Mouse (Mus musculus) duodenum, adult 2 months (tissue): ENCODE data around the gene Gp1ba. TPM values are rescaled to one million over a fixed set of nuclear protein-coding genes. Genes with fewer than 3 reads are reported as not detected.

Experiments
- polyA plus RNA-seq: library from polyadenylated mRNA; depleted of rRNA; stranded (reverse); fragments of >200 nt; gene quantifications from 2 replicates; pipeline ENCODE4 v1.2.3, GENCODE M21; 2012; ENCODE audit warnings: low replicate concordance; rRNA removed

Gene Gp1ba
- polyA plus RNA-seq, result 0.05 TPM in 1 of 2 replicates, not detected in the other

GRCm38 (mm10) chr11:70638714-70639278, at the start of gene Gp1ba:
TSS of gene Gp1ba (plus strand) at chr11:70639122.

GRCm38 (mm10) chr11:70615516-70616093, 23.3 kb upstream of the Gp1ba start, which contains the start of gene 4930544D05Rik:
TSS of gene 4930544D05Rik (plus strand) at chr11:70615848.

DNA sequence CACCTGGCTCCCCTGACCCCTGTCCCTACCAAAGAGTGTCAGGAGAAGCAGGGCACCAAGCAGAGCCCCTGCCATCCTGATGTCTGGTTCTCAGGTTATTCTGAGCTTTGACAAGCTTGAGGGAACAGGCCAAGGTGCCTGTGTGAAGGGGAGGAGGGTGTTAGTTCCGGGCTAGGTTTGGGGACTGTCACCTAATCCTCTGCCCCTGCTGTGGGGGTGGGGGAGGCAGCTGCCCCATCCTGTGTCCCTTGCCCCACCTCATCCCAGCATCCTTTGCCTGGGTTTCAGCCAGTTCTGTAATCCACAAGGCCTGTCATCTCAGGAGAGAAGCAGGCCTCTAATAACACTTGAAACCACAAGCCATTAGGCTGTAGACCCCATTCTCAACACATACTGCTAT, 19.8 kb upstream of the Gp1ba start, which contains the start of gene Chrne:
Chrne (minus strand) TSS at position 116 of the 400 bp plus-strand sequence.

DNA sequence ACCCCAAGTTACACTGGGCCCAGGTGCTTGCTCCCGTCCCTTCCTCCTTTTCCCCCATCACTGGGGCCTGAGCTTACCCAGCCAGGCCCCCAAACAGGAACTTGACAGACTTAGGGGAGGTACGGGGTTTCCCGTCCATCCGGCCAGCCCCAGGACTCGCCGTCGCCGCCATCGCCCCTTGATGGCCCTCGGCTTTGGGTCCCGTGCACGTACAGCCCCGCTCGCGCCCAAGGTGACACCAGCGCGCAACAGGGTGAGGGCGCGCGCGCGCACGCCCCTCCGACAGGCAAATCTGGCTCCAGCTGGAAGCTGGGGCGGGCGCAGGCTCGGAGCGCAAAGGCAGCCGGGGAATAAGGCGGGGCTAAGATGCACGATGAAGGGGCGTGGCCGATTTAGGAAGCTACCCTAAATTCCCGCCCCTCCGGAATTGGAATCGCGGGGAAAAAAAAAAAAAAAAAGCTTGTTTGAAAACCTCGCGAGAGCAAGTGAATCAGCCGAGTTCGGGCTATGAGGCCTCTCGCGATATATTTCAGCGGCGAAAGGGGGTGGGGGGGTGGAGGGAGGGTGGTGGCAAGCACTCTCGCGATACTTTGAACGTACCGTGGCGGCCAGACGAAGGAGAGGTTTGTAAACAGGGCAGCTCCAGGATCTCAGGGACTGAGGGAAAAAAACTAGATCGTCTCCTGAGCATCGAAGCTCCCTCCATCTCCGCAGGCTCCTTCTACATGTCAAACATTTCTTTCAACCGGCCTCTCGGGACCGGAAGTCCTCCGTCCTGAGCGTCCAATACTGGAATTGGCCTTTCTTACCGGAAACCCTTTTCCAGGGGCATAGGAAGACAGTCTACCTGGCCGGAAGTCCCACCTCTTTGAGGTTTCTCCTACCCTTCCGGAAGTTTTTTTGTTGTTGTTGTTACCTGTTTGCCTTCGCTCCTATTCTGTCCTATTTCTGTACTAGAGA, 8.0 kb downstream of the Gp1ba start, which contains the start of the genes Rnf167 and Slc25a11:
Rnf167 (plus strand) TSS at position 545 of the 960 bp plus-strand sequence.
Slc25a11 (minus strand) TSS at position 789 of the 960 bp plus-strand sequence.

GRCm38 (mm10) chr11:70654198-70654922, 15.4 kb downstream of the Gp1ba start, which contains the start of gene Pfn1:
TSS of gene Pfn1 (minus strand) at chr11:70654644.

DNA sequence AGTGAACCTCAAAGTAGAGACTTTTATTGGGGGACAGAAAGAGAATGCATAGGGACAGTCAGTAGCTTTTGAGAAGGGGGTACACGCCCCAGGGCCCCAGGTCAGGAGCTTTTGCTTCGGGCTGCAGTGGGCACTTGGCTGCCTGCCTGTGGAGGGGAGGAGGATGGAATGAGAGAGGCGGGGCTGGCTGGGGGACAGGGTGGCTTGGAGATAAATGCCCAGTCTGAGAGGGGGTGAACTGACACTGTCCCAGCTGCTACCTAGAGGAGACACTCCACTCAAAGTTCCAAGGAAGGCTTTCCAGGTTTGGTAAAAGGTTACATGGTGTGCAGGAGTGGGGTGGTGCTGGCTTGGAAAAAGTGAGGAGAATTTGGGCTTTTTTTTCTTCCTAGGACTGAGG, 18.0 kb downstream of the Gp1ba start, which contains the start of gene Eno3:
Eno3 (plus strand) TSS at position 239 of the 400 bp plus-strand sequence.

DNA sequence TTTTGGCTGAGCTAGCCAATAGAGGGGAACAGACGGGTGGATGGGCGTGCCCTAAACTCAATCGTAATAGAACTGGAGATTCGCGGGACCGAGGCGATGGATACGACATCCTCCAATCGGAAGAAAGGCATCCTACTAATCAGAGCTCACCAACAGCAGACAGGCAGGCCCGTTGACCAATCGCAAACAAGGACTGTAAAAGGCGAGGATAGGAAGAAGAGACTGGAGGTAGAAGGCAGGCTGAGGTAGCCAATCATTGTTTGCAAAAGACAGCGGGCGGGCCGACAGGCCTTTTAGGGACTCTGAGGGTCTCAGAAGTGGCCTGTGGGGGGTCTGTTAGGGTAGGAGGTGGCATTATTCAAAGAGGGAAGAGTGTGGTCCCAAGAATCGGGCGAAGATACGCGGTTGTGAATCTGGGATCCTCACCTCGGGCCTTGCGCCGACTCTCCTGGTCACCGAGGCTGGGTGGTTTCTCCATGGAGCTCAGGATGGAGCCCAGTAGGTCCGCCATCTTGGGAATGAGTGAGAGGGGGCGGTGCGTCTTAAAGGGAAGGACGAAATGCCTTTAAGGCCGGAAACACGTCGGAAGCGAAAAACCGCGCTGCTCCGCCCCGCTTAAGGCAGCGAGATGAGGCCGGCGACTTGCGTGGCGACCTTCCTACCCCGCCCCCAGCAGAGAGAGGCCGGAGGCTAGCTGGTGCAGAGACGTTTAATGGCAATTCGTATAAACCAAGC, 30.0 kb downstream of the Gp1ba start, which contains the start of gene Spag7:
Spag7 (minus strand) TSS at position 646 of the 735 bp plus-strand sequence.

DNA sequence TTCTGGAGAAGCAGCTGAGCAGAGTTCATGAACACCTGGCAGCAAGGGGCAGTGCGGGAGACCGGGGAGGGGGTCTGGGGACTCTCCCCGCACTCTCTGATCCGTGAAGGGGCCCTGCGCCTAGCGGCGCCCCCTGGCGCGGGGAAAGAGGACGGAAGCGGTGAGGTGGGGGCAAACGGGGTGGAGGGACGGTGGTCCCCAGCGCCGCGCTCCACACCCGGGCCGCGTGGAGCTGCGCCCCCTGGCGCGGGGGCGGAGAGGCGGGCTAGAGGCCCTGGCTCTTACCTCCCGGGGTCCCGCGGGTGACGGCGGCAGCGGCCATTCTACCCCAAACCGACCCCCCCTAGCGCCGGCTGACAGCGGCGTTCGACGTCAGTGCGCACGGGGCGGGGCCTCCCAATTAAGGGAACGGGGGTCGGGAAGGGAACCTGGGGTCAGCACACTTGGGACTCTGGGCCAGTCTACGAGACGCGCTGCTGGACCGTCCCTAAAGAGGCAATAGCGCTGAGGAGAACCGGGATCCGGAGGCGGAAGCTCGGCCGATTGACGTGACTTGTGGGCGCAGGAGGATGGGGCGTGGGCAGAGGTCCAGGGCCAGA, 48.8 kb downstream of the Gp1ba start, which contains the start of gene Camta2:
Camta2 (minus strand) TSS at position 505 of the 599 bp plus-strand sequence.

Other genes with a start within 250 kb of the Gp1ba start
- 10.6 and 16.6 TPM in 2 replicates for gene Pelp1, start 229.1 kb upstream of the Gp1ba start, polyA plus RNA-seq
- 15.9 and 26.1 TPM in 2 replicates for gene Arrb2, start 206.5 kb upstream of the Gp1ba start, polyA plus RNA-seq
- 11.7 and 19.4 TPM in 2 replicates for gene Med11, start 187.2 kb upstream of the Gp1ba start, polyA plus RNA-seq
- gene Zmynd15, start 179.7 kb upstream of the Gp1ba start, polyA plus RNA-seq, result 4.5 and 7.0 TPM in 2 replicates
- gene Cxcl16, start 179.1 kb upstream of the Gp1ba start, polyA plus RNA-seq, result 19.4 and 41.0 TPM in 2 replicates
- 330 and 792 TPM in 2 replicates for gene Tm4sf5, start 133.9 kb upstream of the Gp1ba start, polyA plus RNA-seq
- 0.18 TPM in 1 of 2 replicates, not detected in the other for gene Vmo1, start 124.5 kb upstream of the Gp1ba start, polyA plus RNA-seq
- 6.6 and 27.0 TPM in 2 replicates for gene Gltpd2, start 119.9 kb upstream of the Gp1ba start, polyA plus RNA-seq
- 220 and 329 TPM in 2 replicates for gene Psmb6, start 113.8 kb upstream of the Gp1ba start, polyA plus RNA-seq
- not detected in 2 replicates for gene Gm40193, start 106.2 kb upstream of the Gp1ba start, polyA plus RNA-seq
- 16.7 and 17.7 TPM in 2 replicates for gene Pld2, start 99.1 kb upstream of the Gp1ba start, polyA plus RNA-seq
- 42.1 and 67.8 TPM in 2 replicates for gene Mink1, start 76.2 kb upstream of the Gp1ba start, polyA plus RNA-seq
- not detected in 2 replicates for gene 4930544D05Rik, start 23.3 kb upstream of the Gp1ba start, polyA plus RNA-seq
- 0.13 TPM in 1 of 2 replicates, not detected in the other for gene Chrne, start 19.9 kb upstream of the Gp1ba start, polyA plus RNA-seq
- 93.4 and 152 TPM in 2 replicates for gene Rnf167, start 8.1 kb downstream of the Gp1ba start, polyA plus RNA-seq
- gene Slc25a11, start 8.4 kb downstream of the Gp1ba start, polyA plus RNA-seq, result 108 and 218 TPM in 2 replicates
- gene Pfn1, start 15.5 kb downstream of the Gp1ba start, polyA plus RNA-seq, result 3,237 and 8,074 TPM in 2 replicates
- 4.4 and 6.7 TPM in 2 replicates for gene Eno3, start 18.1 kb downstream of the Gp1ba start, polyA plus RNA-seq
- 6.5 and 20.4 TPM in 2 replicates for gene Spag7, start 30.3 kb downstream of the Gp1ba start, polyA plus RNA-seq
- 51.1 and 76.0 TPM in 2 replicates for gene Camta2, start 49.0 kb downstream of the Gp1ba start, polyA plus RNA-seq
- 0.59 and 2.1 TPM in 2 replicates for gene Inca1, start 61.0 kb downstream of the Gp1ba start, polyA plus RNA-seq
- 40.9 and 70.4 TPM in 2 replicates for gene Kif1c, start 61.4 kb downstream of the Gp1ba start, polyA plus RNA-seq
- 0.83 and 1.2 TPM in 2 replicates for gene Zfp3, start 125.1 kb downstream of the Gp1ba start, polyA plus RNA-seq
- 0.18 and 0.90 TPM in 2 replicates for gene Scimp, start 173.5 kb downstream of the Gp1ba start, polyA plus RNA-seq
- 1.6 and 1.9 TPM in 2 replicates for gene Rabep1, start 205.7 kb downstream of the Gp1ba start, polyA plus RNA-seq